Mouse (Mus musculus) E14TG2a.4 (cell line): ENCODE results near the gene Grin3a.
"Not testable (repeated sequence)": the region's sequence is repeated elsewhere in the genome, so short reads cannot be mapped to it uniquely, and the experiment has no call there.

ENCODE experiments used
- H3K27me3 ChIP-seq: 2 replicates; pipeline ENCODE4 v1.6.1; 2014; ENCODE audit warnings: low read length, control low read depth; ENCODE audit not compliant: insufficient read depth
- H3K36me3 ChIP-seq: 2 replicates; pipeline ENCODE4 v1.6.1; 2014; ENCODE audit warnings: low read length, control low read depth; ENCODE audit not compliant: insufficient read depth
- H3K4me1 ChIP-seq: replicated peaks from 2 replicates; pipeline ENCODE4 v1.6.1; 2014; ENCODE audit warnings: low read depth, low read length, control low read depth
- H3K4me3 ChIP-seq: replicated peaks from 2 replicates; pipeline ENCODE4 v1.5.1; 2014; ENCODE audit warnings: mild to moderate bottlenecking, low read length
- H3K9me3 ChIP-seq: 2 replicates; pipeline ENCODE4 v1.6.1; 2014; ENCODE audit warnings: low read length, control low read depth
- CTCF ChIP-seq: conservative IDR thresholded peaks from 2 replicates; pipeline ENCODE4 v1.5.1; 2014; ENCODE audit warnings: low read length
- NANOG ChIP-seq: IDR thresholded peaks from 2 replicates; pipeline ENCODE4 v1.6.1; 2014; ENCODE audit warnings: borderline replicate concordance, low read length, mixed read lengths
- POU5F1 ChIP-seq: IDR thresholded peaks from 2 replicates; pipeline ENCODE4 v1.6.1; 2014; ENCODE audit warnings: low read length, borderline replicate concordance

Grin3a gene

DNA sequence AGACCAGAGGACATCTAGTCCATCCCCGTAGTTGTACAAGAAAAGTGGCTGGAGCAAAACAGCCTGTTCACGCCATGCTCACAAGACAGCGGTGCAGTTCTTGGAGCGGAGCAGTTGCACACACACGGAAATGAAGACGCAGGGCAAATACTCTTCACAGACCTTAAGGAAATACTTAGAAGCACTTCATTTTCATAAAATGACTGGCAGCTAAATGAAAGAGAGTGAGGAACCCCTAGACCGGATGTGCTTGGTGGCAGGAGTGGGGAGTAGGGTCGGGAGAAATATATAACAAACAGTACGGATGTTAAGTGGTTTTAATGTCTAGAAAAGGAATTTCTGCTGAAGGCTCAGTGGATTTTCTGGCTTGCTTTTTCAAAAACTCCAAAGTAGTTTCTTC, 183.9 kb downstream of the Grin3a start:
- H3K4me3 ChIP-seq, result no peak overlapping the region
- H3K9me3 ChIP-seq, result no peaks in the 10 kb centered on the region
- no peaks in the 10 kb centered on the region for H3K27me3 ChIP-seq
- no peaks in the 10 kb centered on the region for H3K4me1 ChIP-seq
- H3K36me3 ChIP-seq, result peaks cover 54% of the 10 kb centered on the region
- TF ChIP-seq NANOG (no peak), CTCF (no peak), POU5F1 (no peak)

DNA sequence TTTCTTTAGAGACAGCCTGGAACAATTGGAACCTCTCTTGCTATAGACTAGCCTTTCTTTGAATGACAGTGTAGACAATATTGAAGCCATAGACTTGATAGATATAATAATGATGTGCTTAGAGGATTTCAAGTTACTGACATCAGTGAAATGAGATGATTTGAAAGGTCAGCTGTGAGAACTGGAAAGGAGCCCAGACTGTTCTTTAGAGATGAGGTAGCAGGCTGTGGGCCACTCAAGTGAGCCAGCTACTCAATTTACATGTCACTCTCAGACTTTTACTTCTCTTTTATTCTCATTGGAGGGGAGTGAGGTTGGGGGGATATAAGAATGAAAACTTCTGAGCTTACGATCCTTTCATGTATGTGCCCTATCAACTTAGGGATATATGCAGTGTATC, 186.1 kb downstream of the Grin3a start:
- Histone ChIP-seq H3K9me3 (no peaks in the 10 kb centered on the region), H3K4me3 (no peak overlapping the region), H3K4me1 (no peaks in the 10 kb centered on the region), H3K27me3 (no peaks in the 10 kb centered on the region), H3K36me3 (peaks cover 73% of the 10 kb centered on the region)
- TF ChIP-seq CTCF (no peak), NANOG (no peak), POU5F1 (no peak)

GRCm38 (mm10) chr4:49639913-49640312, 205.6 kb downstream of the Grin3a start:
- H3K4me3 ChIP-seq, result no peak overlapping the region
- H3K9me3 ChIP-seq, result no peaks in the 10 kb centered on the region
- peaks cover 83% of the 10 kb centered on the region for H3K36me3 ChIP-seq
- H3K4me1 ChIP-seq, result no peaks in the 10 kb centered on the region
- no peaks in the 10 kb centered on the region for H3K27me3 ChIP-seq
- no peak for TF ChIP-seq NANOG
- TF ChIP-seq POU5F1, result no peak
- TF ChIP-seq CTCF, result no peak

- Histone ChIP-seq H3K27me3 (no peaks in the 10 kb centered on the region), H3K4me3 (no peak overlapping the region), H3K4me1 (peaks cover 4% of the 10 kb centered on the region; the same call in 1 of the 2 replicates), H3K36me3 (peaks cover 79% of the 10 kb centered on the region), H3K9me3 (no peaks in the 10 kb centered on the region)
- TF ChIP-seq POU5F1 (no peak), CTCF (no peak), NANOG (no peak)
Observed at GRCm38 (mm10) chr4:49637821-49638220, 207.7 kb downstream of the Grin3a start.

DNA sequence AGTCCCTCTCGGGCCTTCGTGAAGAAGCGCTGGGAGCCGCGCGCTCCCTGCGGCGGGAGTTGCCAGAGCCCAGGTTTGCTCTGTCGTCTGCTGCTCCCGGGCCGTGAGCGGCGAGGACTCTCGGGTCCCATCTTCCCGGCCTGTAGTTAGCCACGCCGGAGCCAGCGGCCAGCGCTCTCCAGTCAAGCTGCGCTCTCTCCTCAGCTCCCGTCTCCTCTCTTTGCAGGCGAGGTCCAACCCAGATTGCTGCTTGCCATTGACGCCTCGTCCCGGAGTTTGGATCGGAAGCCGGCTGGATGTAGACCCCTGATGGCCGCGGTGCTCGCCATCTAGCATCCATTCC, 213.4 kb downstream of the Grin3a start:
- H3K27me3 ChIP-seq, result no peaks in the 10 kb centered on the region
- H3K9me3 ChIP-seq, result no peaks in the 10 kb centered on the region
- TF ChIP-seq CTCF (no peak), POU5F1 (no peak), NANOG (no peak)
- H3K36me3 ChIP-seq, result peaks cover 38% of the 10 kb centered on the region
- peak overlapping the region; percentile 97 for H3K4me3 ChIP-seq
- H3K4me1 ChIP-seq, result peaks cover 9% of the 10 kb centered on the region; the same call in 1 of the 2 replicates

DNA sequence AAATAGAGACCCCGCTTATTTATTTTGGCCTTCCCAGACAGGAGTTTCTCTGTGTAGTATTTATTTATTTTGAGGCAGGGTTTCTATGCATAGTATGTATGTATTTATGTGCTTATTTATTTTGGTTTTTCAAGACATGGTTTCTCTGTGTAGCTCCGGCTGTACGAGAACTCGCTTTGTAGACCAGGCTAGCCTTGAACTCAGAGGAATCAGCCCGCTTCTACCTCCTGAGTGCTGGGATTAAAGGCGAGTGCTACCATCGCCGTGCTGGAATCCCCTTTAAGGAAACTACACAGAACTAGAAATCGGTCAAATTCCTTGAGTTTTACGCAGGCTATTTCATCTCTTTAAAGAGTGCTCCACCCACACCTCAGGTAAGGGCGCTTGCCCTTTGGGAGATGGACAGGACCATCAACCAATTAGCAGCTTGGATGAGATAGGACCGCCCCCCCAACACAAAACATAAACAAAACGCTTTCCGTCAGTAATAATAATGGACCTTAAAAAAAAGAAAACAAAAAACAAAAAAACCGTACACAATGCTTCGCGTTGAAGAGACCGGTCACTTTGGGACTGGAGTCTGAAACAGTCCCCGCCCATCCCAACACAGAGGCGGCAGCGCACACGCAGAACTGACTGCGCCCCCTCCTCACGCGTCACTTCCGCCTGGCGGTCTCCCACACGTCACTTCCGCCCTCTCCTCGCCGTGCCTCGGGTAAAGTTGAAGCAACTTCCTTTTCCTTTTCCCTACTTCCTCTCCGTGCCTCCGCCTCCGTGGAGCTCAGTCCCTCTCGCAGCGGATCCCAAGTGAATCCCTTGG, 214.0 kb downstream of the Grin3a start, which contains the start of gene Rnf20:
TSS of gene Rnf20 (plus strand) at position 688 of the 820 bp plus-strand sequence.
- H3K4me1 ChIP-seq, result peaks cover 9% of the 10 kb centered on the region; the same call in 1 of the 2 replicates
- H3K36me3 ChIP-seq, result peaks cover 32% of the 10 kb centered on the region
- peak within 1 kb of the TSS; percentile 97 for H3K4me3 ChIP-seq
- H3K27me3 ChIP-seq, result no peaks in the 10 kb centered on the region
- H3K9me3 ChIP-seq, result no peaks in the 10 kb centered on the region
- TF ChIP-seq NANOG (no peak), POU5F1 (no peak), CTCF (no peak)

DNA sequence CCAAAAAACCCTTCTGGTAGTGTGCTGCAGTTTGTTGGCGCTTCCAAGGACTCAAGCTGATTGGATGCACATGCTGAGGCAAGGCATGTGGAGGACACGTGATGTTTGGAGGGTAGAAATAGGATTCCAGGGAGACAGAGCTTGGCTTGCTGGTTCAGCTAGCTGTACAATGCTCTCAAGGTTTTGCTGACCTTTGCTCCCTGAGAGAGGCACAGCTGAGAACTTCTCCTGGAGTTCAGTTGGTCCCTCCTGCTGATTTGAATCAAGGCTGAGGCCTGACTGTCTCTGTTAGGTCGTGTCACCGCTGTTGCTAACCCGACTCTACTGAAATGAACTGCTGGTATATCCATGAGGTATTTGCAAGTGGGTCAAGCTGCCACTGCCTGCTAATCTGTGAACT, 216.6 kb downstream of the Grin3a start:
- peaks cover 9% of the 10 kb centered on the region; the same call in 1 of the 2 replicates for H3K4me1 ChIP-seq
- no peaks in the 10 kb centered on the region for H3K27me3 ChIP-seq
- TF ChIP-seq NANOG, result no peak
- no peak for TF ChIP-seq CTCF
- no peak for TF ChIP-seq POU5F1
- no peak overlapping the region for H3K4me3 ChIP-seq
- peaks cover 6% of the 10 kb centered on the region for H3K36me3 ChIP-seq
- no peaks in the 10 kb centered on the region for H3K9me3 ChIP-seq

- peak; percentile 73 for TF ChIP-seq CTCF
- no peak for TF ChIP-seq NANOG
- TF ChIP-seq POU5F1, result no peak
- Histone ChIP-seq H3K9me3 (peaks cover 17% of the 10 kb centered on the region), H3K4me1 (no peaks in the 10 kb centered on the region), H3K27me3 (no peaks in the 10 kb centered on the region), H3K36me3 (no peaks in the 10 kb centered on the region), H3K4me3 (no peak overlapping the region)
Observed at GRCm38 (mm10) chr4:49626973-49627372, 218.6 kb downstream of the Grin3a start.

DNA sequence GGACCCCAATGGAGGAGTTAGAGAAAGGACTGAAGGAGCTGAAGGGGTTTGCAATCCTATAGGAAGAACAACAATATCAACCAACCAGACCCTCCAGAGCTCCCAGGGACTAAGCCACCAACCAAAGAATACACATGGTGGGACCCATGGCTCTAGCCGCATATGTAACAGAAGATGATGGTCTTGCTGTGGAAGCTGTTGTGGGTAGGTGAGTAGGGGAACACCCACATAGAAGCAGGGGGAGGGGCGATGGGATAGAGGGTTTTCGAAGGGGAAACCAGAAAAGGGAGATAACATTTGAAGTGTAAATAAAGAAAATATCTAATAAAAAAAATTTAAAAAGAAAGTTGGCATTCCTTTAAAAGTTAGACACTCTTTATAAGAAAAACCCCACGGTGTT, 220.6 kb downstream of the Grin3a start:
- H3K4me1 ChIP-seq, H3K36me3 ChIP-seq, H3K4me3 ChIP-seq, H3K27me3 ChIP-seq: not testable (repeated sequence)
- peaks cover 30% of the 10 kb centered on the region for H3K9me3 ChIP-seq
